ENCODE assay signal across 14 mouse cellular contexts in the genomic region with DNA sequence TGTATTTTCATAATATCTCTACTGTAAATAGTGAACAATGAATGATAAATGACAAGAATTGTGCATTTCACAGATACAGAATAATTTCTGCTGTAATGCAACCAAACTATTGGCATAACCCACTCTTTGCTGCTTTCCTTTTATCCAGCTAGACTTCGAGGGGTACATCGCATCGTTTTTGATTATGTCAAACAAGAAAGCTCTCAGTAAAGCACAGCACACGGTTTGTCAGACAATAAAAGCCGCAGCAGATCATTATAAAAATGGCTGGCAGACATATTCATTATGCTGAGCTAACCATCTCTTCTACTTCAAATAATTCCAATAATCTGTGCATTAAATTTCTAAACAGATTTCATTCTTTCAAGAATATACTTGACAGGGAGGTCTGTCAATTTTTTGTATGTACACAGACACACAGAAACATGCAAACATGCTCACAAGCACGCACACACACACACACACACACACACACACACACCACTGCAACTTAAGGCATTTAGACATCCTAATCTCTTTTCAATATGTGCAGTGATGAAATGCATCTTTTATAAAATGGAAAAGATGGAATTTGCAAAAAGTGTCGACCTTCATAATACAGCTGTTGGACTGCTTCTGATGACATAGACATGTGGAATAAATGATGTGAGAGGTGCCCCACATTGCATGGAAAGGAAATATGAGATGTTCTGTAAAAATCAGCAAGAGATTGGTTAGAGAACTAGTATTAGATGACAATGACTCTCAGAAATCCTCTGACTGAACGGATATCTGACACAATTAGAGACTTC.
"Had no signal": no experiment of that assay in that cellular context is flagged by ENCODE, and none has a peak within 500 bp of the region (broad histone marks: within the 10 kb centered on the region; RNA-seq: fewer than 3 reads in every experiment).

No protein-coding gene starts in this region.

- H3K27me3 ChIP-seq: limb, embryonic 13.5 days; megakaryocyte, embryonic 14.5 days; midbrain, embryonic 12.5 days had no signal

- H3K4me2 ChIP-seq: limb, embryonic 13.5 days; midbrain, embryonic 12.5 days had no signal

- H3K27ac ChIP-seq: hindbrain, postnatal 0 days; kidney, postnatal 0 days; limb, embryonic 13.5 days; liver, embryonic 14.5 days; macrophage; midbrain, embryonic 12.5 days had no signal

- H3K9ac ChIP-seq: limb, embryonic 13.5 days; liver, embryonic 14.5 days; midbrain, embryonic 12.5 days had no signal

- H3K4me1 ChIP-seq: limb, embryonic 13.5 days; megakaryocyte, embryonic 14.5 days; midbrain, embryonic 12.5 days had no signal

- H3K4me3 ChIP-seq: limb, embryonic 13.5 days; megakaryocyte, embryonic 14.5 days; midbrain, embryonic 12.5 days had no signal

- DNase-seq: kidney, adult 11 months; kidney, adult 9 months; kidney, postnatal 36 days; layer of hippocampus, adult 9-11 months; left cerebral cortex, postnatal 4 days; right cerebral cortex, postnatal 25 days; thymus, postnatal 36 days had no signal

- H3K36me3 ChIP-seq: limb, embryonic 13.5 days; midbrain, embryonic 12.5 days had no signal

- H3K9me3 ChIP-seq: limb, embryonic 13.5 days; megakaryocyte, embryonic 14.5 days; midbrain, embryonic 12.5 days had no signal
